Mouse (Mus musculus) forebrain, embryonic 16.5 days (tissue): ENCODE data around the gene Bcl2l10. TPM values are rescaled to one million over a fixed set of nuclear protein-coding genes. Genes with fewer than 3 reads are reported as not detected.

Experiments used
- ATAC-seq: fragments of 200-750 bp; cut with Nextera tagmentation; 2 replicates; pipeline ENCODE4 v1.8.0; 2017; ENCODE audit warnings: mild to moderate bottlenecking, moderate library complexity
- H3K27ac ChIP-seq: fragments of 300-500 bp; sonication (generic); 2 replicates; pipeline ENCODE4 v1.5.1; 2014; ENCODE audit warnings: low read length, control low read depth
- H3K27me3 ChIP-seq: fragments of 300-500 bp; sonication (generic); replicated peaks from 2 replicates; pipeline ENCODE4 v1.6.1; 2014; ENCODE audit warnings: low read length; ENCODE audit not compliant: control insufficient read depth, insufficient read depth
- H3K36me3 ChIP-seq: fragments of 300-500 bp; sonication (generic); 2 replicates; pipeline ENCODE4 v1.6.1; 2014; ENCODE audit not compliant: control insufficient read depth, insufficient read depth
- H3K4me1 ChIP-seq: fragments of 300-500 bp; sonication (generic); replicated peaks from 2 replicates; pipeline ENCODE4 v1.6.1; 2014; ENCODE audit warnings: low read length; ENCODE audit not compliant: control insufficient read depth, insufficient read depth
- H3K4me2 ChIP-seq: fragments of 300-500 bp; sonication (generic); 2 replicates; pipeline ENCODE4 v1.6.1; 2014; ENCODE audit warnings: mild to moderate bottlenecking, low read length, control low read depth
- H3K4me3 ChIP-seq: fragments of 300-500 bp; sonication (generic); replicated peaks from 2 replicates; pipeline ENCODE4 v1.5.1; 2014; ENCODE audit warnings: mild to moderate bottlenecking, low read length, control low read depth
- H3K9ac ChIP-seq: fragments of 300-500 bp; sonication (generic); replicated peaks from 2 replicates; pipeline ENCODE4 v1.6.1; 2014; ENCODE audit warnings: low read depth, low read length, control low read depth
- H3K9me3 ChIP-seq: fragments of 300-500 bp; sonication (generic); 2 replicates; pipeline ENCODE4 v1.6.1; 2016; ENCODE audit warnings: low read length; ENCODE audit not compliant: control insufficient read depth
- WGBS: fragments of 180-500 bp; shearing (Covaris S2); extraction: QIAGEN DNeasy Blood & Tissue Kit; methylation state at CpG from one replicate; pipeline ENCODE4 v1.1.7; 2014; 5-methylcytosine and 5-hydroxymethylcytosine counted together
- polyA plus RNA-seq: library from polyadenylated mRNA; unstranded; fragments of >200 nt; fragmentation: Nextera tagmentation; extraction: Ambion mirVana; gene quantifications from 2 replicates; pipeline ENCODE4 v1.2.1, GENCODE M21; 2015

Bcl2l10 gene
- polyA plus RNA-seq, 1 experiment from 2014 or later, result not detected

DNA sequence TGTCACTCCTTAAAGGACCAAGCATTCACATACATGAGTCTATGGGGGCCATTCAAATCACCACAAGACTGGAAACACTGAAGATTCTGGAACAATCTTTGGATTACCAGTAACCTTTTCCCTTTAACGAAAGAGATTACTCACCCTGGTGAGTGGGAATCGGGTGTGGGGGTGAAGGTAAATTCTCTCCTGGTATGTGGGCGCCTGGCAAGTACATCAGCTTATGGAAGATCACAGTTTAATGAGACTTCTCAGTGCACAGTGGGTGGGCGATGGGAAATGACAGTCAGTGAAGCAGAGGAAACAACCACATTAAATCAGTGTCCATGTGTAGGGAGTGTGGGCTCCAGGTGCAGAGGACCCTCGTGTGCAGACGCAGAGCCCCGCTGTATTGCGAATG, 16.7 kb upstream of the Bcl2l10 start:
- Histone ChIP-seq H3K4me3 (no peak overlapping the region), H3K36me3 (peaks cover 6% of the 10 kb centered on the region), H3K27me3 (no peaks in the 10 kb centered on the region), H3K4me1 (no peaks in the 10 kb centered on the region), H3K9ac (no peak overlapping the region), H3K27ac (no peak overlapping the region), H3K9me3 (no peaks in the 10 kb centered on the region), H3K4me2 (no peak overlapping the region)
- 91% methylated on average over 8 of the region's 8 CpGs for WGBS
- no peak for ATAC-seq

DNA sequence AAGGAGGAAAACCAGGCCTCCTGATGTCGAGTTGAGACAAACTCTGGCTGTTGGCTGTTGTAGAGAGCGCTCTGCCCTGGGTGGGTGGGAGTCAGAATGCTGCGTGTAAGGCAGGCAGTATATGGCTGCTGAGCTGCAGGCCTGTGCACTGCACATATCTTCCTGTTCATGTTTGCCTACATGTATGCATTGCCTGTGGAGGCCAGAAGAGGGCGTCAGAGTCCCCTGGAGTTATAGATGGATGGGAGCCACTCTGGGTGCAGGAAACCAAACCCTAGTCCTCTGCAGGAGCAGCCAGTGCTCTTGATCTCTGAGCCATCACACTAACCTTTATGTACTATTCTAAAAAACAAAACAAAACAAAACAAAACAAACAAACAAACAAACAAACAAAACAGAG, 13.1 kb upstream of the Bcl2l10 start:
- H3K27me3 ChIP-seq, result no peaks in the 10 kb centered on the region
- 84% methylated on average over 4 of the region's 4 CpGs for WGBS
- no peak overlapping the region for H3K9ac ChIP-seq
- H3K36me3 ChIP-seq, result peaks cover 19% of the 10 kb centered on the region
- H3K4me1 ChIP-seq, result no peaks in the 10 kb centered on the region
- H3K4me3 ChIP-seq, result no peak overlapping the region
- ATAC-seq, result no peak
- no peaks in the 10 kb centered on the region for H3K9me3 ChIP-seq
- H3K4me2 ChIP-seq, result no peak overlapping the region
- H3K27ac ChIP-seq, result no peak overlapping the region

DNA sequence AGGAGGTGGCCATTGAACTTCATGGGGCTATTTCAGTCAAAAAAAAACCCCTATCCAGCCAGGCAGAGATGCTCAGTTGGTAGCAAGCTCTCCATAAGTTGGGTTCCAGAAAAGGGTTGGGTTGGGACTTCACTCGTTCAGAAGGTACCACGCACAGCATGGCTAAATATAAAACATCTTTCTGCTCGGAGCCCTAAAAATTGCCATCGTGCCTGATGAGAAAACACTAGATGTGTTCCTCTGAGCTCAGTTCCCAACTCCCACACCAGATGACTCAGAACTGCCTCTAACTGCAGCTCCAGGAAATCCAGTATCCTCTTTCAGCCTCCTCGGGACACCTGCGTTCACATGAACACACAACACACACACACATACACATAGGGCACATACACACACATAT, 9.5 kb upstream of the Bcl2l10 start:
- Histone ChIP-seq H3K9ac (no peak overlapping the region), H3K36me3 (peaks cover 18% of the 10 kb centered on the region), H3K27me3 (no peaks in the 10 kb centered on the region), H3K9me3 (no peaks in the 10 kb centered on the region), H3K4me3 (no peak overlapping the region), H3K4me1 (no peaks in the 10 kb centered on the region), H3K27ac (no peak overlapping the region), H3K4me2 (no peak overlapping the region)
- ATAC-seq, result no peak
- 94% methylated on average over 6 of the region's 6 CpGs for WGBS

DNA sequence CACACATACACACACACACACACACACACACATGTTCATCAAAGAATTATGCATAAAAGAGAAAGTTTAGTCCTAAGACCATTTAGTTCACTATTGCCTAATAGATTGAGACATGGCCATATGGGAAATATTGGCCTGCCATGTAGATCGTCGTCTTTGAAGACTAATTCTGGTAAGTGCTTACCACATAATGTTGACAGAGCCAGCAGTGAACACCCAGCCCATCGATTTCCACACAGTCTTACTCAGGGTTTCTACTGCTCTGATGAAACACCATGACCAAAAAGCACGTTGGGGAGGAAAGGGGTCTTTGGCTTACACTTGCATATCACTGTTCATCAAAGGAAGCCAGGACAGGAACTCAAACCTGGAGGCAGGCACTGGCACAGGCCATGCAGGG, 5.1 kb upstream of the Bcl2l10 start:
- no peak overlapping the region for H3K4me2 ChIP-seq
- ATAC-seq, result no peak
- H3K36me3 ChIP-seq, result peaks cover 19% of the 10 kb centered on the region
- H3K9me3 ChIP-seq, result no peaks in the 10 kb centered on the region
- H3K27ac ChIP-seq, result no peak overlapping the region
- H3K9ac ChIP-seq, result no peak overlapping the region
- 91% methylated on average over 4 of the region's 4 CpGs for WGBS
- H3K4me3 ChIP-seq, result no peak overlapping the region
- no peaks in the 10 kb centered on the region for H3K27me3 ChIP-seq
- no peaks in the 10 kb centered on the region for H3K4me1 ChIP-seq

DNA sequence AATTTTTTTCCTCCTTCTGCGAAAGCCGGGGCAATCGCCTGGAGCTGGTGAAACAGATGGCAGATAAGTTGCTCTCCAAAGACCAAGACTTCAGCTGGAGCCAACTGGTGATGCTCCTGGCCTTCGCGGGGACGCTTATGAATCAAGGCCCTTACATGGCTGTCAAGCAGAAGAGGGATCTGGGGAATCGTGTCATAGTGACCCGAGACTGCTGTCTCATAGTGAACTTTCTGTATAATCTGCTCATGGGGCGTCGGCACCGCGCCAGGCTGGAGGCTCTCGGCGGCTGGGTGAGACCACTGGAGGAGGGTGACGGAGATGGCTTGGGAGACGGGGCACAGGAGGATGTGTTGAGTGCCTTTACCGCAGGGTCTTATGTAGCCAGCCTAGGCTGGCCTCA, 508 bp downstream of the Bcl2l10 start:
- Histone ChIP-seq H3K27me3 (no peaks in the 10 kb centered on the region), H3K4me3 (no peak overlapping the region), H3K36me3 (peaks cover 4% of the 10 kb centered on the region; the same call in 1 of the 2 replicates), H3K4me2 (no peak overlapping the region), H3K9ac (no peak overlapping the region), H3K27ac (no peak overlapping the region), H3K4me1 (no peaks in the 10 kb centered on the region), H3K9me3 (no peaks in the 10 kb centered on the region)
- no peak for ATAC-seq
- WGBS, result 95% methylated on average over 17 of the region's 17 CpGs

DNA sequence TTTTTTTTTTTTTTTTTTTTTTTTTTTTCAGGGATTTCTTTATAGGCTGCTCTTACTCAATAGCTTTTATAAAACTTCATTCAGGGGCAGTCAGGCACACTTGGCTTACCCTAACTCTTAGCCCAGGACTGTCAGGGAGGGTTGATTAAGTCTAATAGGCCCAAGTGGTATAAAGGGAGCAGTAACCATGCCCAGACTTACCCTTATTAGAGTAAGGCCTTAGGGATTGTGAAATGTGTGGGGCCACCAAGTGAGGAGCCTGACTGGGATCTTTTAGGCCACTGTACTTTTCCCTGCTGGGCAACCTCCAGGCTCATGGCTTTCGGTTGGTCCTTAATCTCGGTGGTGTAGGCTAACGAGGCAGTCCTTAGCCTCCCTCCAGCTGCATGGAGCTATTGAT, 1.1 kb downstream of the Bcl2l10 start:
- H3K4me2 ChIP-seq, result no peak overlapping the region
- H3K4me3 ChIP-seq, result no peak overlapping the region
- no peak overlapping the region for H3K27ac ChIP-seq
- H3K9me3 ChIP-seq, result no peaks in the 10 kb centered on the region
- no peaks in the 10 kb centered on the region for H3K27me3 ChIP-seq
- no peak overlapping the region for H3K9ac ChIP-seq
- 19% methylated on average over 3 of the region's 3 CpGs for WGBS
- H3K36me3 ChIP-seq, result peaks cover 3% of the 10 kb centered on the region; the same call in 1 of the 2 replicates
- H3K4me1 ChIP-seq, result no peaks in the 10 kb centered on the region
- ATAC-seq, result no peak

DNA sequence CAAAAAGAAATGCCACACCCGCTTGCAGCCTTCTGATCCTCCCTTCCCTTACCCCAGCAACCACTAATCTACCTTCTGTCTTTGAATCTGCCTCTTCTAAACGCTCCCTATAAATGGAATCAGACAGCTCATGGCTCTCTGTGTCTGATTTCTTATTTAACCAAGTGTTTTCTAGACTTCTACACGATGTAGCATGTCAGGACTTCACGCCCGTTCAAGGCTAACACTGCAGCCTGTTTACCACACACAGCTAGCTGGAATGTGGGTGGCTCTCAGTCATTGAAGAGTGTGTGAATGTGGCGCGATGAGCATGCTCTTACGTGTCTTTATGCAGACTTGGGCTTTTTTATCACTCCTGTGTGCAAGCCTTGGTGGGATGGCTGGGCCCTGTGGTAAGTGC, 5.5 kb downstream of the Bcl2l10 start:
- Histone ChIP-seq H3K27ac (no peak overlapping the region), H3K4me3 (no peak overlapping the region), H3K9ac (no peak overlapping the region), H3K27me3 (no peaks in the 10 kb centered on the region), H3K36me3 (no peaks in the 10 kb centered on the region), H3K9me3 (no peaks in the 10 kb centered on the region), H3K4me1 (no peaks in the 10 kb centered on the region), H3K4me2 (no peak overlapping the region)
- 77% methylated on average over 8 of the region's 8 CpGs for WGBS
- no peak for ATAC-seq

DNA sequence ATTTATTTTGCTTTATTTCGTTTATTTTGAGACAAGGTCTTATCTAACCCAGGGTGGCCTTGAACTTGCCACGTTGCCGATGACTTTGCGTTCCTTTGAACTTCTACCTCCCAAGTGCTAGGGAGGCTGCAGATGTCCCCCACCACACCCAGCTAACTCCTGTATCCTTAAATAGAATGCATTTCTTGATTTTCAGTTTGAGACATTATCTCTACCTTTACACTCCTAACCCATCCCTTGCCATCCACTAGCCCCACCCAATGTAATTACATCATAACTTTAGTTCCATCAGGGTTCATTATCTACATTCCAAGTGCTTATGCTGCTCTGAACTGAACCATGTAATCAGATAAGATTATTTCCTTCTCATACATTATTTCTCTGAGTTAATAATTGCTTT, 8.2 kb downstream of the Bcl2l10 start:
- no peak overlapping the region for H3K27ac ChIP-seq
- WGBS, result 90% methylated on average over 4 of the region's 4 CpGs
- no peak overlapping the region for H3K4me3 ChIP-seq
- H3K9ac ChIP-seq, result no peak overlapping the region
- ATAC-seq, result no peak
- H3K4me2 ChIP-seq, result no peak overlapping the region
- no peaks in the 10 kb centered on the region for H3K36me3 ChIP-seq
- H3K27me3 ChIP-seq, result no peaks in the 10 kb centered on the region
- no peaks in the 10 kb centered on the region for H3K9me3 ChIP-seq
- H3K4me1 ChIP-seq, result no peaks in the 10 kb centered on the region

DNA sequence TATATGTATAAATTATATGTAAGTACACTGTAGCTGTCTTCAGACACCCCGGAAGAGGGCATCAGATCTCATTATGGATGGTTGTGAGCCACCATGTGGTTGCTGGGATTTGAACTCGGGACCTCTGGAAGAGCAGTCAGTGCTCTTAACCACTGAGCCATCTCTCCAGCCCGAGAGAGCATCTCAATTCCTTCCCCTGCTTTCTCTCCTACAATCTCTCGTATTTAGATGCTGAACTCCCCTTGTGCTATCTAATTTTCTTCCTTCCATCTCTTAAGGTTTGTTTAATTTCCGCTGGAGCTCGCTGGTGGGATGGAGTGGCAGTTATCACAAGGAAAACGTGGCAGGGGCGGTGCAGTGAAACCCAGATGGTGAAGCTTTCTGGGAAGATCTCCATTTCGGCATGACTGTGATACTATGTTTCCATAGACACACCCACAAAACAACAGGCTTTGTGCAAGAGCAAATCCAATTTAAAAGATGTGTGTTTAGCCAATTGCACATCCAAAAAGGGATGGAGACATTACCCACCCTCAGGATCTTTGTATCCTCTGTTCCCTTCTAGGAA, 9.6 kb downstream of the Bcl2l10 start:
- Histone ChIP-seq H3K36me3 (no peaks in the 10 kb centered on the region), H3K9me3 (no peaks in the 10 kb centered on the region), H3K4me2 (no peak overlapping the region), H3K4me1 (no peaks in the 10 kb centered on the region), H3K9ac (no peak overlapping the region), H3K4me3 (no peak overlapping the region), H3K27ac (no peak overlapping the region), H3K27me3 (no peaks in the 10 kb centered on the region)
- 73% methylated on average over 9 of the region's 9 CpGs for WGBS
- no peak for ATAC-seq

DNA sequence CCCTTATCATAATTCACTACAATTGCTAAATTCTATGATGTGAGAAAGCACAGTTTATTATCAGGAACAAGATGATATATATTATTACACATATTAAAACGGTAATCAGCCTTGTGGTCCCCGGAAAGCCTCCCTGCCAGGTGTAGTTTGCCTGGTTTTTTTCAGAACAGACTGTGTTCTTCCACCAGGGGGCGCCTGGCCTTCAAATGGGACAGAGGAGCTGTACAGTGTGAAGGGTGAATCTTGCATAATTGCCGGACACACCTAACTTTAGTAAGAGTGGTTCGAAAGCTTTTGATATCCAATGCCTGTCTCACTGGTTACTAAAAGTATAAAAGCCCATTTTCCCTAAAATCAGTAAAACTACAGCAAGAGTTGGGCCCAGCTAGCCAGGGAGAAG, 14.1 kb downstream of the Bcl2l10 start:
- H3K27me3 ChIP-seq, result no peaks in the 10 kb centered on the region
- no peak overlapping the region for H3K4me3 ChIP-seq
- no peaks in the 10 kb centered on the region for H3K9me3 ChIP-seq
- ATAC-seq, result no peak
- no peaks in the 10 kb centered on the region for H3K36me3 ChIP-seq
- no peak overlapping the region for H3K4me2 ChIP-seq
- H3K27ac ChIP-seq, result no peak overlapping the region
- 35% methylated on average over 5 of the region's 5 CpGs for WGBS
- no peak overlapping the region for H3K9ac ChIP-seq
- no peaks in the 10 kb centered on the region for H3K4me1 ChIP-seq
